Mouse (Mus musculus) thymus, adult 2 months (tissue): Measurements from ENCODE around the gene Hsd17b12.

Experiments
- CTCF ChIP-seq: fragments of 200-500 bp; IDR thresholded peaks from 2 replicates; pipeline ENCODE4 v1.5.1; 2012; ENCODE audit warnings: mild to moderate bottlenecking, control low read depth, low read length, moderate library complexity, borderline replicate concordance; ENCODE audit not compliant: control insufficient read depth, poor library complexity, insufficient read depth; ENCODE audit errors: extremely low read depth
- POLR2A ChIP-seq: fragments of 200-500 bp; IDR thresholded peaks from 2 replicates; pipeline ENCODE4 v1.6.1; 2012; ENCODE audit warnings: mild to moderate bottlenecking, low read length, control low read depth, moderate library complexity; ENCODE audit not compliant: control insufficient read depth, poor library complexity, insufficient read depth; ENCODE audit errors: extremely low read depth

DNA sequence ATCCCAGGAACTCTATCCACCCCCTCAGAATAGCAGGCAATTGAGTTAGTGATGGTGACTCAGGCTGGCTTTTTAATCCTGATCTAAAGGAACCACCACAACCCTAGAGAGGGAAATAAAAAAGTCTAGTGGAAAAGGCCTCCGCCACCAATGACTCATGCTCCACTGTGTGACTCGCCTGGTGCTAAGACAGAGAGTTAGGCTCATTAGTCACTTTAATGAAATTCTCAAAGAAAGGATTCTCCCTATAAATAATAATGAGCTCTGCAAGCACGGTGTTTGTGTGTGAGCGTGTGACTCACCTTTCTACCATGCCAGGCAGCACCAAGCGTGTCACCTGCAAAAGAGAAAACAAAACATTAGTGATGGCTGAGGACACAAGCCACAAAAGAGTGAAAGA is 105.8 kb downstream of the Hsd17b12 start:
- no peak for TF ChIP-seq CTCF
- TF ChIP-seq POLR2A, result no peak
